Mouse (Mus musculus) megakaryocyte, embryonic 14.5 days (primary cell): ENCODE data around the gene Ikzf4.

Experiments
- FLI1 ChIP-seq: IDR thresholded peaks from 2 replicates; pipeline ENCODE4 v1.6.1; 2012; ENCODE audit warnings: low read length, inconsistent platforms, mixed read lengths
- GATA1 ChIP-seq: IDR thresholded peaks from 3 replicates; pipeline ENCODE4 v1.6.1; 2012; ENCODE audit warnings: mixed read lengths, low read length, inconsistent platforms, borderline replicate concordance

DNA sequence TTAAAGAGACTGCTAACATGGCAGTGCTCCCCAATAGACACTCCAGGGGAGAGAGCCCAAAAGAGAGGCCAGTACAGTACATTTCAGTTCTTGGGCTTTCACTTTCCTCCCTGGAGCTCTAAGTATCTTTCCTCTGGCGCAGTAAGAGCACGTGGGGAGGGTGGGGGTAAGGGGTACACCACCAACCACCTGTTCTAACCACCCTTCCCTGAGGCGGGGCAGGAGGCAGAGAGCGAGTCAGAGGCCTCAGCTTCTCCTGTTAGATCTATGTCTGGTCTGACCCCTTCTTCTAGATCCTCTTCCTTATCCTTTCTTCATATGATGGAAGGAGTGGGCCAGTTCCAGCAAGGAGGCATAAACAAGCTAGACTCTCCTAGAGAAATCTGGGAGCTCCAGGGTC is 58.7 kb downstream of the Ikzf4 start:
- TF ChIP-seq GATA1 (no peak), FLI1 (no peak)
